Mouse (Mus musculus) spleen, adult 2 months (tissue): ENCODE results near the gene Inpp5a. TPM values are rescaled to one million over a fixed set of nuclear protein-coding genes. Genes with fewer than 3 reads are reported as not detected.
A peak's percentile ranks its signal among the peaks of the same experiment; 100 is the strongest.

Experiments used
- DNase-seq, 2 experiments: peaks; one replicate each; pipeline versions ENCODE4 v3.0.0 to v3.0.0-alpha.2; 2012 to 2021; ENCODE audit warnings: low spot score in 2 of 2, low read depth in 1 of 2
- H3K27ac ChIP-seq: fragments of 200-500 bp; 2 replicates; pipeline ENCODE4 v1.5.1; 2012; ENCODE audit warnings: low read length, inconsistent platforms; ENCODE audit not compliant: insufficient read depth
- H3K27me3 ChIP-seq: fragments of 200-500 bp; 2 replicates; pipeline ENCODE4 v1.6.1; 2012; ENCODE audit warnings: mild to moderate bottlenecking, moderate library complexity, low read length, inconsistent platforms; ENCODE audit not compliant: control insufficient read depth, insufficient read depth
- H3K36me3 ChIP-seq: fragments of 200-500 bp; 2 replicates; pipeline ENCODE4 v1.6.1; 2012; ENCODE audit warnings: mild to moderate bottlenecking, low read length, inconsistent platforms; ENCODE audit not compliant: control insufficient read depth, insufficient read depth
- H3K4me1 ChIP-seq: fragments of 200-500 bp; 2 replicates; pipeline ENCODE4 v1.6.1; 2011; ENCODE audit warnings: inconsistent platforms; ENCODE audit not compliant: control insufficient read depth, insufficient read depth, insufficient read length
- H3K4me3 ChIP-seq: fragments of 200-500 bp; 2 replicates; pipeline ENCODE4 v1.5.1; 2011; ENCODE audit warnings: mild to moderate bottlenecking, inconsistent platforms; ENCODE audit not compliant: insufficient read depth, insufficient read length; ENCODE audit errors: extremely low read depth
- CTCF ChIP-seq: fragments of 200-500 bp; IDR thresholded peaks from 2 replicates; pipeline ENCODE4 v1.5.1; 2011; ENCODE audit warnings: mild to moderate bottlenecking, inconsistent platforms; ENCODE audit not compliant: insufficient read depth, insufficient read length, insufficient replicate concordance; ENCODE audit errors: extremely low read depth
- POLR2A ChIP-seq: fragments of 200-500 bp; IDR thresholded peaks from 2 replicates; pipeline ENCODE4 v1.6.1; 2011; ENCODE audit warnings: low read depth, low read length, inconsistent platforms
- WGBS: fragments of 180-500 bp; shearing (Covaris S2); methylation state at CpG from one replicate; pipeline ENCODE4 v1.1.7; 2018; 5-methylcytosine and 5-hydroxymethylcytosine counted together
- polyA plus RNA-seq: library from polyadenylated mRNA; depleted of rRNA; stranded (reverse); fragments of >200 nt; gene quantifications from 2 replicates; pipeline ENCODE4 v1.2.3, GENCODE M21; 2012; rRNA removed

The Inpp5a gene
- 10.3 and 13.4 TPM in 2 replicates for polyA plus RNA-seq

DNA sequence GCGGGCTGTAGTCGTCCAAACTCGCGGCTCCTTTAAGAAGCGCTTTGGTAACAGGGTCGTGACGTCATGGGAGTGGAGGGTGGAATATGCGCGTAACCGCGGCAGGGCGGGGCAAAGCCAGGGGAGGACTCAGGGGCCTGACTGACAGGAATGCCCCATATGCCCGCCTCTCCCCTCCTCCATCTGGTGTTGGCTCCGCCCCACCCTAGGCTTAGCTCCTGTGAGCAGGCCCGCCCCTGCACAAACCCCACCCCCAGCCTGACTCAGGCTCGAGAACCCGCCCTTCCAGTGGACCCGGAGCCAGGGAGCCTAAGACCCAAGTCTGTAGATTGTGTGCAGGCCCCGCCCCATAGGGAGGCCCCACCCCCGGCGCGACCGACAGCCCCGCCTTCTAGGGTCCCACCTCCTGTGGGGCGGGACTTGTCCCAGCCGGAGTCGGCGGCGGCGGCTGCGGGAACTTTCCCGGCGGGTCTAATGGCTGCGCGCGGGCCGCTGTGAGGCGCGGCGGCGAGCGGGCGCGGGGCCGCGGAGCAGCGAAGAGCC, at the start of gene Inpp5a:
TSS of gene Inpp5a (plus strand) at position 440 of the 543 bp plus-strand sequence.
- no peaks in the 10 kb centered on the region for H3K36me3 ChIP-seq
- H3K4me1 ChIP-seq = peaks cover 17% of the 10 kb centered on the region
- peak; percentile 99 for DNase-seq
- peak within 1 kb of the TSS; percentile 82 for H3K27ac ChIP-seq
- TF ChIP-seq CTCF (no peak), POLR2A (no peak)
- H3K27me3 ChIP-seq = no peaks in the 10 kb centered on the region
- peak within 1 kb of the TSS; percentile 76 for H3K4me3 ChIP-seq
- under 1% methylated on average over 46 of the region's 47 CpGs for WGBS

DNA sequence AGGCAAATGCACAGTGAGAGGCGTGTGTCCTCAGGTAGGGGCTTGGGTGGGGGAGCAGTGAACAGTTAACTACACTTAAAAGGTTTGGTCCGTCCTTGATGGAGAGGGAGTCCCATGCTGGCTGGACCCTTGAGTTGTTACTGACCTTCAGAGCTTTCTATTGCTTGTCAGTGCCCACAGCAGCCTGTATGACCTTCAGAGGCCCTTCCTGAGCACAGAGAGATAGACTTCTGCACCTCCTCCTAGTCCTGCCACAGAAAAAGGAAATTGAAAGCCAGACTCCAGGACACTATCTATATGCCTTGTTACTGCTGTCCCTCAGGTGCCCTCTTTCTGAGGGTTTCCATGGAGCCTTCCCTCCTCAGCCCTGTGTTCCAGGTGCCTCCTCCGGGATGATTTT, 49.7 kb upstream of the Inpp5a start:
- TF ChIP-seq POLR2A (no peak), CTCF (no peak)
- no peak overlapping the region for H3K4me3 ChIP-seq
- H3K27me3 ChIP-seq = no peaks in the 10 kb centered on the region
- no peaks in the 10 kb centered on the region for H3K36me3 ChIP-seq
- 78% methylated on average over 3 of the region's 3 CpGs for WGBS
- DNase-seq = no peak
- no peaks in the 10 kb centered on the region for H3K4me1 ChIP-seq
- H3K27ac ChIP-seq = no peak overlapping the region

DNA sequence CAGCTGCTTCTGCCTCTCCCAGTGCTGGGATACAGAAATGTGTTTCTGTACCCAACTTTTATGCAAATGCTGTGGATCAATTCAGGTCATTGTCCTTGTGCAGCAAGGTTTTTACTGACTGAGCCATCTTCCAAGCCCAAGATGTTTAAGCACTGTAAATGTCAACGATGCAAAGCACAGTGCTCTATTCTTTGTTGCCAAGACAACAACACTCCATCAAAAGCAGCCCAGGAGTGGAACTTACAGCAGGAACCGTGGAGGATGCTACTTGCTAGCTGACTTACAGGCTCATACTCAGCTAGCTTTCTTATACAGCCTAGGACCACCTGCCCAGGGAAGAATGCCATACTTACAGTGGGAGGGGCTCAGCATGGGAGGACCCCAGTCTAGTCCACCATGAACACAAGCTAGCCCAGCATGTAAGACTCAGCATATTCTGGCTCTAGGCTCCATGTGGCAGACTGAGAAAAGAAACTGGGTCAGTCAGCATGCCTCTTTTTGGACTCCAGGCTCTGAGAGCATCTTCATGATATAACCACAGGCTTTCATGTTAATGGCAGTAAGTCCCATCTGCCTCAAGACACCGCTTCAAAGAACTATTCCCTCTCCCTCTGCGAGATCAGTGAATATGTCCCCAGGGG, 47.8 kb upstream of the Inpp5a start:
- Histone ChIP-seq H3K36me3 (no peaks in the 10 kb centered on the region), H3K27ac (no peak overlapping the region), H3K4me1 (no peaks in the 10 kb centered on the region), H3K4me3 (no peak overlapping the region), H3K27me3 (no peaks in the 10 kb centered on the region)
- no peak for DNase-seq
- WGBS = 83% methylated on average over 4 of the region's 4 CpGs
- TF ChIP-seq CTCF = no peak
- TF ChIP-seq POLR2A = no peak

DNA sequence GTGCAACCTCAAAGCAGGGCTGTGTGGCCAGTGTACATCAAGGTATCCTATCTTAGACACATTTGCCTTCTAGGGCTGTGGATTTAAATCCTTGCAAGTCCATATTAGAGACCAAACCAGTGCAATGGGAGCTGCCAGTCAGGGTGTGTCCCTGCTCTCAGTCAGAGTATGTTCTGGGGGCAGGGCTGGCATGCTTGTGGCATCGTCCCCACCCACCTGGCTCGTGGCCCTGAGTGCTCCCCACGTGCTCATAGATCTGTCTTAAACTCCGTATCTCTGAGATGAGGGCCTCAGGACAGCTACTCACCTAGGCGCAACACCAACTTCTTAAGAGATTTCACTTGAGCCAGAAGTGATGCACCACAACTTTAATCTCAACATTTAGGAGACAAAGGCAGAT, 46.1 kb upstream of the Inpp5a start:
- Histone ChIP-seq H3K27ac (no peak overlapping the region), H3K4me1 (no peaks in the 10 kb centered on the region), H3K4me3 (no peak overlapping the region), H3K27me3 (no peaks in the 10 kb centered on the region), H3K36me3 (no peaks in the 10 kb centered on the region)
- TF ChIP-seq POLR2A = no peak
- no peak for TF ChIP-seq CTCF
- no peak for DNase-seq
- 82% methylated on average over 5 of the region's 5 CpGs for WGBS

DNA sequence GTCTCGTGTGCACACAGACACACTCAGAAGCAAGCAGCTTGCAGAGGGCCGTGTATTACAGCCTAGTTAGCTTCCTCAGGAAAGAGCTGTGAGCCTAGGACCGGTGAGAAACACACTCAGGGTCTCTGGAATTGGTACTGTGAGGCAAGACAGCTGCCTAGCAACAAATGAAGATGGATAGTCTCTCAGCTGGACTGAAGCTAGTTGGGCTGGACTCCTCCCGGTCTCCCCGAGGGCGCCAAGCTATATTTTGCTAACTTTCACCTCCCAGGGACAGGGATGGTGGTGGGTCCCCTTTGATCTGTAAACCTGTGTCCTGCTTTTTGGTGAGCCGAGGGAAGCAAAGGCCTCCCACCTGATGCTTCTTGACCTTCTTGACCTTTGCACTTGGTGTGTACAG, 41.9 kb upstream of the Inpp5a start:
- Histone ChIP-seq H3K4me1 (no peaks in the 10 kb centered on the region), H3K27me3 (no peaks in the 10 kb centered on the region), H3K36me3 (no peaks in the 10 kb centered on the region), H3K27ac (no peak overlapping the region), H3K4me3 (no peak overlapping the region)
- no peak for TF ChIP-seq CTCF
- no peak for TF ChIP-seq POLR2A
- DNase-seq = no peak
- WGBS = 82% methylated on average over 7 of the region's 7 CpGs

DNA sequence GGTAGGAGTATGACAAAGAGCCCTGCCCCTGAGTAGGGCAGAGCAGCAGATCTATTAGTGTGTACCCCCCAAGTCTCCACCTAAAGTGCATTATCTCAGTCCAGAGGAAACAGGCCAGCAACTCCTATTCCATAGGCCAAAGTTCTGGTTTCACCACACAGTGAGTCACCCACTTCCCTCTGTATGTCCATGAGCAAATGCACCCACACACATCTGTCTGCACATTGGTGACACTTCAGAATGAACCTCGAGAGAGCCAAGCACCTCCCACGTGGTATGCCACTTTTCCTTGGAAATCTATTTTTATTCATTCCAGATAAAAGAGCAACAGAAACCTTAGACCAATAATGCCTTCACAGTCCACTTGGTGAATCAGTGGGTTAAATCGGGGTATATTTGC, 38.3 kb upstream of the Inpp5a start:
- no peak overlapping the region for H3K4me3 ChIP-seq
- no peak for DNase-seq
- no peaks in the 10 kb centered on the region for H3K27me3 ChIP-seq
- no peaks in the 10 kb centered on the region for H3K36me3 ChIP-seq
- H3K27ac ChIP-seq = no peak overlapping the region
- no peaks in the 10 kb centered on the region for H3K4me1 ChIP-seq
- 38% methylated on average over 3 of the region's 3 CpGs for WGBS
- no peak for TF ChIP-seq POLR2A
- TF ChIP-seq CTCF = no peak
